Mouse (Mus musculus) forebrain, postnatal 0 days (tissue): ENCODE measurements around the gene Trim25. TPM values are rescaled to one million over a fixed set of nuclear protein-coding genes. Genes with fewer than 3 reads are reported as not detected.

Experiments
- ATAC-seq: fragments of 200-750 bp; cut with Nextera tagmentation; 2 replicates; pipeline ENCODE4 v1.8.0; 2017; ENCODE audit warnings: mild to moderate bottlenecking, moderate library complexity
- DNase-seq: peaks from one replicate; pipeline ENCODE4 v3.0.0-alpha.2; 2015
- H3K27ac ChIP-seq: fragments of 300-500 bp; sonication (generic); 2 replicates; pipeline ENCODE4 v1.5.1; 2014; ENCODE audit warnings: low read depth, mild to moderate bottlenecking, antibody characterized with exemption, low read length, moderate library complexity, mixed read lengths
- H3K27me3 ChIP-seq: fragments of 300-500 bp; sonication (generic); 2 replicates; pipeline ENCODE4 v1.6.1; 2014; ENCODE audit warnings: mild to moderate bottlenecking, low read length, mixed read lengths; ENCODE audit not compliant: insufficient read depth
- H3K36me3 ChIP-seq: fragments of 300-500 bp; sonication (generic); 2 replicates; pipeline ENCODE4 v1.6.1; 2014; ENCODE audit warnings: mild to moderate bottlenecking, moderate library complexity; ENCODE audit not compliant: insufficient read depth
- H3K4me1 ChIP-seq: fragments of 300-500 bp; sonication (generic); 2 replicates; pipeline ENCODE4 v1.6.1; 2014; ENCODE audit warnings: antibody characterized with exemption; ENCODE audit not compliant: insufficient read depth
- H3K4me2 ChIP-seq: fragments of 300-500 bp; sonication (generic); 2 replicates; pipeline ENCODE4 v1.6.1; 2014; ENCODE audit warnings: low read depth, mild to moderate bottlenecking, moderate library complexity
- H3K4me3 ChIP-seq: fragments of 300-500 bp; sonication (generic); 2 replicates; pipeline ENCODE4 v1.5.1; 2014; ENCODE audit warnings: low read depth, low read length, mixed read lengths
- H3K9ac ChIP-seq: fragments of 300-500 bp; sonication (generic); 2 replicates; pipeline ENCODE4 v1.6.1; 2014; ENCODE audit warnings: mild to moderate bottlenecking
- H3K9me3 ChIP-seq: fragments of 300-500 bp; sonication (generic); 2 replicates; pipeline ENCODE4 v1.6.1; 2016; ENCODE audit warnings: low read length
- CTCF ChIP-seq: sonication (generic); IDR thresholded peaks from 2 replicates; pipeline ENCODE4 v1.5.1; 2016; ENCODE audit warnings: antibody characterized with exemption, control low read depth, low read depth
- WGBS: fragments of 180-500 bp; shearing (Covaris S2); extraction: QIAGEN DNeasy Blood & Tissue Kit; methylation state at CpG from one replicate; pipeline ENCODE4 v1.1.7; 2014; 5-methylcytosine and 5-hydroxymethylcytosine counted together
- polyA plus RNA-seq: library from polyadenylated mRNA; unstranded; fragments of >200 nt; fragmentation: Nextera tagmentation; extraction: Ambion mirVana; gene quantifications from 2 replicates; pipeline ENCODE4 v1.2.1, GENCODE M21; 2015
- total RNA-seq: library from RNA; depleted of rRNA; stranded (reverse); fragments of >200 nt; gene quantifications from 2 replicates; pipeline ENCODE4 v1.2.3, GENCODE M21; 2014

Gene Trim25
- total and polyA plus RNA-seq, 2 experiments from 2014 or later = 4.6 to 4.9 TPM

DNA sequence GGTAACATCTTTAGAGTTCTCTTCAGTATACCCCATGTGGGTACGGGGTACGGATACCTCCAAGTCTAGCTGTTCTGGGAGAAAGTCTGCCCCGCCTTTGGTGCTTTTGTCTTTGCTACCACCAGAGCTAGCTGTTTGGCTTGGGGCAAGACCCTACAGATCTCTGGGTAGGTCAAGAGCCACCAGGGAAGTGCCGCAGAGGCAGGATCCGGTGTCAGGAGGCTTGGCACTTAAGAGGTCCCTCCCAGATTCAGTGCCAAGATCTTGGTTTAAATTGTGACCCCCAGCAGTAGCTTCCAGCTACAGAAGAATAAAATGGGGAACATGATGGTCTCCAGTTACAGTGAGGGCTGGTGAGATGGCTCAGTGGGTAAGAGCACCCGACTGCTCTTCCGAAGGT, 2.4 kb downstream of the Trim25 start:
- H3K36me3 ChIP-seq = no peaks in the 10 kb centered on the region
- no peak overlapping the region for H3K4me2 ChIP-seq
- H3K4me3 ChIP-seq = no peak overlapping the region
- H3K9ac ChIP-seq = no peak overlapping the region
- peaks cover 14% of the 10 kb centered on the region for H3K27me3 ChIP-seq
- WGBS = 96% methylated on average over 7 of the region's 7 CpGs
- no peak overlapping the region for H3K27ac ChIP-seq
- TF ChIP-seq CTCF = no peak
- ATAC-seq (no peak), DNase-seq (no peak)
- H3K9me3 ChIP-seq = no peaks in the 10 kb centered on the region
- no peaks in the 10 kb centered on the region for H3K4me1 ChIP-seq

DNA sequence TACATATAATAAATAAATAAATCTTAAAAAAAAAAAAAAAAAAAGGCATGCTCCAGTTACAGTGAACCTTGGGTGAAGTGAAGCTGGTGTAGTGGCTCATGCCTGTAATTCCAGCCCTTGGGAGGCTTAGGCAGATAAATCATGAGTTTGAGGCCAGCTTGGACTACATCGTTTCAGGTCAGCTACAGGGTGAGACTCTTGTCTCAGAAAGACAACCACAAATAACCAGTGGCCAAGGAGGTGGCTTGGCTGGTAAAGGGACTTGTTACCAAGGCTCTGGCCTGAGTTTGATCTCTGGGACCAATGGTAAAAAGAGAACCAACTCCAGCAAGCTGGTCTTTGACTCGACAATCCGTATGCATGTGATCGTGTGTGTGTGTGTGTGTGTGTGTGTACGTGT, 2.9 kb downstream of the Trim25 start:
- DNase-seq (no peak), ATAC-seq (no peak)
- no peaks in the 10 kb centered on the region for H3K36me3 ChIP-seq
- WGBS = 89% methylated on average over 5 of the region's 5 CpGs
- no peak overlapping the region for H3K4me2 ChIP-seq
- no peak overlapping the region for H3K9ac ChIP-seq
- H3K27me3 ChIP-seq = peaks cover 14% of the 10 kb centered on the region
- H3K9me3 ChIP-seq = no peaks in the 10 kb centered on the region
- no peak overlapping the region for H3K27ac ChIP-seq
- no peak for TF ChIP-seq CTCF
- H3K4me1 ChIP-seq = no peaks in the 10 kb centered on the region
- H3K4me3 ChIP-seq = no peak overlapping the region

DNA sequence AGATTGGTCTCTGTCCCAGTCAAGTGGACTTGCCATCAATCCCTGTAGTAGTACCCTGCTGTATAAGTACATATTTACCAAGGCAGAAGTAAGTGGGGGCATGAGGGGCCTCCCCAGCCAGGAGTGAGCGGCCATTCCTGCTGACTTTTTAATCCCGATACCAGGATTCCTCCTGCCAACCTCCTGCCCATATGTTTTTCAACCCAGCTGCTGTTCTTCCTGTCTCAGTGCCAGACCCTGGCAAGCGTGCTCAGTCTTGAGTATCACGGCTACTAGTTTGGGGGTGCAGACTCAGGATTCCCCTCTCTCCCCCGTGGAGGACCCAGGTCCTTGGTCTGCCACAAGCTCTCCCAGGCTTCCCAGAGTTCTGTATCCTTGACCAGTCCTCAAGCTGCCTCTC, 3.4 kb downstream of the Trim25 start:
- Histone ChIP-seq H3K36me3 (no peaks in the 10 kb centered on the region), H3K9me3 (no peaks in the 10 kb centered on the region), H3K4me3 (no peak overlapping the region), H3K4me1 (no peaks in the 10 kb centered on the region), H3K4me2 (no peak overlapping the region), H3K27ac (no peak overlapping the region), H3K27me3 (peaks cover 14% of the 10 kb centered on the region), H3K9ac (no peak overlapping the region)
- no peak for TF ChIP-seq CTCF
- ATAC-seq (no peak), DNase-seq (no peak)
- WGBS = 59% methylated on average over 5 of the region's 5 CpGs

DNA sequence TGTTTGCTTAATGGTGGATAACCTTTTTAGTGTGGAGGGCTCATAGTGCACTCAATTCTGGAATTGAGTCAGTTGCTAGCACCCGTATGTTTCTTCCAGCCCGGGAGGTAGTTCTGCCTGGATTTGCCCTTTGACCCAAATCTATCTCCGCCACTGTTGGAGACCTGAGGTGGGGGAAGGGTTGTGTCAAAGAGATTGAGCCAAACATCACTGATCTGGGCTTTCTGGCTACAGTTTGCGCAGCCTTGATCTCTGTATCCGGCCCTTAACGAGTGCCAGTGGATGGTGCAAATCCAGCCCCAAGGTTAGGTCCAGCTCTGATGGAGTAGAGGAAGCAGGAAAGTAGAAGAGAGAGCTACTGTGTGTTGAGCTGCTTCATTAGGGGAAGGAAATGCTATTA, 3.9 kb downstream of the Trim25 start:
- DNase-seq = no peak
- no peak for ATAC-seq
- H3K9ac ChIP-seq = no peak overlapping the region
- no peaks in the 10 kb centered on the region for H3K36me3 ChIP-seq
- no peak for TF ChIP-seq CTCF
- H3K4me3 ChIP-seq = no peak overlapping the region
- peaks cover 14% of the 10 kb centered on the region for H3K27me3 ChIP-seq
- 69% methylated on average over 6 of the region's 6 CpGs for whole genome bisulfite sequencing
- H3K4me1 ChIP-seq = no peaks in the 10 kb centered on the region
- no peaks in the 10 kb centered on the region for H3K9me3 ChIP-seq
- no peak overlapping the region for H3K4me2 ChIP-seq
- H3K27ac ChIP-seq = no peak overlapping the region

DNA sequence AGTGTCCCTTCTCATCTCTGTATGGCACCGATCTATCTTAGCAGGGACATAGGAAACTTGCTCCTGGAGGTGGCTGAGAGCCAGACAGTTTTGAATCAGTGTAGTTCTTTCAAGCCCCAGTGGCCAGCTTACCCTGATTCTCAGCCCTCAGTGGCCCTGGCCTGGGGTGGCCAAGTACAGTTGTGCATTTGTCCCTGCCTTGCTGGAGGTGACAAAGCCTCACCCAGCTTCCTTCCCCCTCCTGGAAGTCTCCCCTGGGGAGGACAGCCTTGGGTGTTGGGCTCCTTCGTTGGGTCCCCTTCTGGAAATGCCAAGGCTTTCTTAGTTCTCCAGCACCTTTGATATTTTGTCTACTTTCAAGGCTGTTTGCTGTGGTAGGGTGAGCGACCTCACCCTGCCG, 4.5 kb downstream of the Trim25 start:
- WGBS = 73% methylated on average over 4 of the region's 4 CpGs

DNA sequence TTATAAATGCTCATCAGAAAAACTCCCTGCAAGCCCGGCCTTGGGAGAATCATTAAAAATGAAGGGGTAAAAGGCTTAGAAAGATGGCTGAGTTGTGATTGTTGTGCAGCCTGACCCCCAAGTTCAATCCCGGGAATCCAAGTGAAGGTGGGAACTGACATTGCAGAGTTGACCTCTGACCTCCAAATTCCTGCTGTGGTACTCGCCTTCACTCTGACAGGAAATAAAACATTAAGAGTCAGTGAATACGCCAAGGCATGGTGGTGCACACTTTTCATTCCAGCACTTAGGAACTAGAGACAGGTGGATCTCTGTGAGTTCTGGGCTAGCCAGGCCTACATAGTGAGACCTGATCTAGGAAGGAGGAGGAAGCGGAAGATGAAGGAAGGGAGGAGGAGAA, 6.3 kb downstream of the Trim25 start:
- Histone ChIP-seq H3K4me2 (no peak overlapping the region), H3K27me3 (no peaks in the 10 kb centered on the region), H3K4me3 (no peak overlapping the region), H3K4me1 (no peaks in the 10 kb centered on the region), H3K9me3 (no peaks in the 10 kb centered on the region), H3K9ac (no peak overlapping the region), H3K27ac (no peak overlapping the region), H3K36me3 (no peaks in the 10 kb centered on the region)
- TF ChIP-seq CTCF = no peak
- no peak for ATAC-seq
- 88% methylated on average over 5 of the region's 5 CpGs for WGBS
- DNase-seq = no peak

More for the DNA sequence above, 4.5 kb downstream of the Trim25 start:
- no peak for ATAC-seq
- Histone ChIP-seq H3K9me3 (no peaks in the 10 kb centered on the region), H3K27ac (no peak overlapping the region), H3K4me3 (no peak overlapping the region), H3K36me3 (no peaks in the 10 kb centered on the region), H3K4me2 (no peak overlapping the region), H3K9ac (no peak overlapping the region), H3K27me3 (peaks cover 13% of the 10 kb centered on the region), H3K4me1 (no peaks in the 10 kb centered on the region)
- no peak for DNase-seq
- no peak for TF ChIP-seq CTCF

DNA sequence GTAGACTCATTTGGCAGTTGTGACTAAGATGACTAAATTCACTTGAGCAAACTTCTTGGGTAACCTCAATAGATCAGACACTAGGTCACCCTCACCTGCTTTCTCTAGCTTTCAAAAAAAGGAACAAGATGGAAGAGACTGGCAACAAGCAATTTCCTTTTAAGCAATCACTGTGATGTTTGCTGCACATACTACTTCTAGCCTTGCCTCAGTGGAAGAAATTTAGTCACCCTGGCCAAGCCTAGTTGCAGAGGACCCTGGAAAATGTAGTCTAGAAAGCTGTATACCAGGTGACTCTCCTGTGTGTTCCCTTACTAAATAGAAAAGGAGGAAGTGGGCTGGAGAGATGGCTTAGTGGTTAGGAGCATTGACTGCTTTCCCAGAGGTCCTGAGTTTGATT, 7.2 kb downstream of the Trim25 start:
- Histone ChIP-seq H3K9ac (no peak overlapping the region), H3K27me3 (no peaks in the 10 kb centered on the region), H3K9me3 (no peaks in the 10 kb centered on the region), H3K27ac (no peak overlapping the region), H3K4me1 (no peaks in the 10 kb centered on the region), H3K36me3 (no peaks in the 10 kb centered on the region), H3K4me2 (no peak overlapping the region), H3K4me3 (no peak overlapping the region)
- ATAC-seq (no peak), DNase-seq (no peak)
- TF ChIP-seq CTCF = no peak

DNA sequence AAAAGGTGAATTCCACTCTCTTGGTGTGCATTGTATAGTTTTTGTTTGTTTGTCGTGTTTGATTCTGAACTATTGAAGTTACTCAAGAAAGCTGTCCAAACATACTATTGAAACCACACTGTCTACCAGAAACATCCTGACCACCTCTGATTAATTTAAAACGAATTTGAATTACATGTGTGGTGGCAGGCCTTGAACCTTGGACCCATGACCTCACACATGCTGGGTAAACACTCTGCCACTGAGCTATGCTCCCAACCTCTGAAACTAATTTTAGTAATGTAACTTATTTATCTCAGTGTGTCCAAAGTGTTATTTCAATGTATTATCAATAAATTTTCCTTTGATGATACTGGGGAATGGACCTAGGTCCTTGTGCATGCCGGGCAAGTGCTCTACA, 8.4 kb downstream of the Trim25 start:
- Histone ChIP-seq H3K9me3 (no peaks in the 10 kb centered on the region), H3K9ac (no peak overlapping the region), H3K4me1 (no peaks in the 10 kb centered on the region), H3K36me3 (no peaks in the 10 kb centered on the region), H3K4me2 (no peak overlapping the region), H3K4me3 (no peak overlapping the region), H3K27ac (no peak overlapping the region), H3K27me3 (no peaks in the 10 kb centered on the region)
- no peak for TF ChIP-seq CTCF
- ATAC-seq (no peak), DNase-seq (no peak)
- 89% methylated on average over 3 of the region's 3 CpGs for WGBS
